Mouse (Mus musculus) spleen, adult 12 weeks (tissue): ENCODE results near the gene Akr1b10.
"Not testable (repeated sequence)": the region's sequence is repeated elsewhere in the genome, so short reads cannot be mapped to it uniquely, and the experiment has no call there.

Experiments used
- DNase-seq: peaks from one replicate; pipeline ENCODE4 v3.0.0; 2022; ENCODE audit warnings: low spot score

Akr1b10 gene

DNA sequence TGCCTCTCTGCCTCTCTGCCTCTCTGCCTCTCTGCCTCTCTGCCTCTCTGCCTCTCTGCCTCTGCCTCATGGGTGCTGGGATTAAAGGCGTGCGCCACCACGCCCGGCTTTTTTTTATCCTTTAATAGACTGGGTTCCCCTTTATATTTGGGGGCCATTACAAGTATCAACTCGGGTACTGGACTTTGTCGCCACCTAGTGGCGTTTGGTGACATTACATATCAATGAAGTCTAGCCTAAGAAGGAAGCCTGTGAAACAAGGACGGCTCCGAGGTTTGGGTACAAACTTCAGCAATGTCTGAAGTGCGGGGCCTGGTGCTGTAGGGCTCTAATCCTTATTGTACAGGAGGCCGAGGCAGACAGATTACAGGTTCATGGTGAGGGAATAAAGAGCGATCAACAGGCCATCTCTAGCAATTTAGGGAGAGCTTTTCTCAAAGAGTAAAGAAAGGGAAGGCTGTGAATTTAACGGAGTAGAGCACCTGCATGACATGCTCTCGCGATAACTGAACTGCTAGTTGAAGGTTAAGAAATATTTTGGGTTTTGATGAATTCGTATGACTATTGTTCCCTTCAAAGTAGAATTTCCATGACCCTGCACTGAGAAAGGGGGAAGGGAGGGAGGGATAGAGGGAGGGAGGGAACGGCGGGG lies 12.2 kb upstream of the Akr1b10 start:
- peak; percentile 63 for DNase-seq

DNA sequence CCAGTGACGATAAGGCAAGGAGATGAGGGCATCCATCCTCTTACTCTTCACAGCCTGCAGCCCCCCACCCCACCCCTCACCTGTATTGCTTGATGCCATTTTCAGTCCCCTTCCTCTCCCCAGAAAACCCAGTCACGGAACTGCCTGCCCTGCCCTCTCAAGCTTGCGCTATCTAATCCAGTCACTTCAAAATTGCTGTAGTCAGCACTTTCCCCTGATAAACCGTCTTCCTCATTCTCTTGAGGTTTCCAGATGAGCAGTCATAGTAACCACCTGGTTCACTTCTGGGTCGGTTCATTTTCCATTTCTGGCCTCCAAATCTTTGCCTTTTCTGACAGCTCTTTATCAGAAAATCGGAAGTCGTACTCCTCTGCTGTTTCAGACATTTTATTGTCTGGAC lies 10.2 kb upstream of the Akr1b10 start:
- no peak for DNase-seq

DNA sequence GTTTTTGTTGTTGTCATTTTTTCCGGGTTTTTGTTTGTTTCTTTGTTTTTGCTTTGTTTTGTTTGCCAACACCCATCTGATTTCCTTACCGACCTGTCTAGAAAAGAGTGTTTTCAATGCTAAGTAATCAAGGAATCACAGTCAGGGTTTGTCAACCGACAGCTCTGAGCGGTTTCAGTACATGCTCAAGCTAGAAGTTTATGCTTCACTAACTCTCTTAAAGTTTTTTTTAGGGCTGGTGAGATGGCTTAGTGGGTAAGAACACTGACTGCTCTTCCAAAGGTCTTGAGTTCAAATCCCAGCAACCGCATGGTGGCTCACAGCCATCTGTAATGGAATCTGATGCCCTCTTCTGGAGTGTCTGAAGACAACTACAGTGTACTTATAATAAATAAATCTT lies 8.1 kb upstream of the Akr1b10 start:
- DNase-seq = not testable (repeated sequence)

DNA sequence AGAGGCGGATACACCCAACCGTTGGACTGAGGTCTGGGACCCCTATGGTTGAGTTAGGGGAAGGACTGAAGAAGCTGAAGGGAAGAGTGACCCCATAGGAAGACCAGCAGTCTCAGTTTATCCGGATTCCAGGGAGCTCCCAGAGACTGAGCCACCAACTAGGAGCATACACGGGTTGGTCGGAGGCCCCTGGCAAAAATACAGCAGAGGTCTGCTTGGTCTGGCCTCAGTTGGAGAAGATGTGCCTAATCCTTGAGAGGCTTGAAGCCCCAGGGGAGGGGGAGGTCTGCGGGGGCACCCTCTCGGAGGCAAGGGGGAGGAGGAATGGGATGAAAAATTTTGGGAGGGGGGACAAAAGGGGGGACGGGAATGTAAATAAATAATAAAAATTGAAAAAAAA lies 617 bp upstream of the Akr1b10 start:
- DNase-seq = no peak

DNA sequence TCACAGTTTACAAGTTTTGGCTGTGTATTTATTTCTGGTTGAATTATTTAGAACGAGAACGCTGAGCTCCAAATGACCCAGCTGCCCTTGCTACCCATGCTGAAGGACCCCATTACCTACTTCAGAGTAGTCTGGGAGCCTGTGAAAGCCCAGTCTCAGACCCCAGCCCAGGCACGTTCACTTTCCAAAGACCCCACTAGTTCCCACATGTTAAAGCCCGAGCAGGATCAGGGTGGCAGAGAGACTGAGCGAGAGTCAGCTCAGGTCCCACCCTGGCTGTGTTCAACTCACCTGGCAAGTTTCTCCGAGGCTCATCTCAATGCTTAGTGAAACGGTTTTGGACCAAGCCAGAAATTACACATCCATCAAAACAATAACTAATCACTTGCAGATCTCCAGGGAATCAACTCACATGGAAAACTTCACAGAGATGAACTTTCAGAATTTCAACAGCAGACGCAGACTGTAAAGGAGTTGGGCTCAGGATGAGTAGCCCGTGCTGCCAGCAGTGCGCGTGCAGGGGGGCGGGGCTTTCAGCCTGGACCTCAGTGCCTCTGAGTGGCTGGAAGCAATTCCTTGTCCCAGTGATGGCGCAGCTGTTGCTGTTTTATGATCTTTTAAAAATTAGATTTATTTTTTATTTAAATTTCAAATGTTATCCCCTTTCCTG lies 818 bp downstream of the Akr1b10 start:
- no peak for DNase-seq

DNA sequence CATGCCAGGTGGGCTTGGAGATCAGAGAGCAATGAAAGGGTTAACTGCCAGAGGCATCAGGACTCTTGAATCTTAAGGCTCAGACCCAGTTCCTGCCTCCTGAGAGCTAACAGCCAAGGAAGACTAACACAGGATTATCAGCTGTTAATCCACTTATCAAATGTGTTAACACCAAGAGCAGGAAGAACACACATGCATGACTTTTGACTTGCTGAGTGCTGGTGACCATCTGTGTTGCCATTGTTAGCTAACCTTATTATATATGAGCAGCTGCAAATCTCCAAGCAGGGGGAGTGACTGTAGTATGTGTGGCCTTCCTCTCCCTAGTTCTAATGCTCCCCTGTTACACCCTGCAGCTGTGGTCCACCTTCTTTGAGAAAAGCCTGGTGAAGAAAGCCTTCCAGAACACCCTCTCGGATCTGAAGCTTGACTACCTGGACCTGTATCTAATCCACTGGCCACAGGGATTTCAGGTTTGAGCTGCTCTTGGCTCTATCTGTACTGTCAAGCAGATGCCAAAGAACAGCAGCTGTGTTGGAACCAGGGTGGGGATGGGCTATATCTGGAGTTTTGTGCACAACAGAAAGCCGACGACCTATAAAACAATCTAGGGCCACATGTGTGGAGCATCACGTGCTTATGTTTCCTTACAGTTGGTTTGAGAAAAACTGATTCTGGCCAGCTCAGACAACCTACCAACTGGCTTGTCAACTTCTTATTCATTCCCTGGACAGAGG lies 4.6 kb downstream of the Akr1b10 start:
- DNase-seq = no peak

DNA sequence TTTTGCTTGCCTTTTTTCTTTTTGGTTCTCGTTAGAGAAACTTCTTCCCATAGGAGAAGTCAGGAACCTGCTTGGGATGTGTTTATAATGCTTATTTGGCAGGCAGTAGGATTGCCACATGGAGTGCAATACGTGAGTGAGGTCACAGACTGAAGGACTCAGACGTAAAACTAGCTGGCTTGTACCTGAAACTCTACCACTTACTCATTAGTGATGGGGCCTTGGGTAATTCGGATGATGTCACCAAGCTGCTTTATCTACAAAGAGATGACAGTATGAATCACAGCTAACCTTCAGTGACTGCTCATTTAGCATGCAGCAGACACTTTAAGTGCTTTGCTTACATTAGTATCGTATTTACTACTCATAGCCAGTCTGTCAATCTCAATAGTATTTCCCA lies 11.9 kb downstream of the Akr1b10 start:
- no peak for DNase-seq

DNA sequence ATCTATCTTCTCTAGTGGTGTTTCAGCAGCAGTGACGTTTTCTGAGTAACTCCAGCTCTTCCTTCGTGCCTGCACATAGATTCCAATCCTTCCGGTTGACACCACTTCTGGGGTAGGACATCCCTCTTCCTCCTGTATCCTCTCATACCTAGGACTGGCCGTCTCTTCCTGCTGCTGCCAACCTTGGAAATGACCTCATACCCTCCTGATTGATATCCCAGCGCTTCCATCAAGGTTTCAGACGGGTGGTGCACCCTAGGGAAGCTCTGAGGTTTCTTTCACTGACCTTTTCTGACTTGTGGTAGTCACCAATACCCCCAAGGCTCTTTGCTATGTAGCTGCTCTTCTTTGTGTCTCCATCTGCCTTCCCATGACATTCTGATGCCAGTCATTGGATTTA lies 14.4 kb downstream of the Akr1b10 start:
- DNase-seq = no peak

DNA sequence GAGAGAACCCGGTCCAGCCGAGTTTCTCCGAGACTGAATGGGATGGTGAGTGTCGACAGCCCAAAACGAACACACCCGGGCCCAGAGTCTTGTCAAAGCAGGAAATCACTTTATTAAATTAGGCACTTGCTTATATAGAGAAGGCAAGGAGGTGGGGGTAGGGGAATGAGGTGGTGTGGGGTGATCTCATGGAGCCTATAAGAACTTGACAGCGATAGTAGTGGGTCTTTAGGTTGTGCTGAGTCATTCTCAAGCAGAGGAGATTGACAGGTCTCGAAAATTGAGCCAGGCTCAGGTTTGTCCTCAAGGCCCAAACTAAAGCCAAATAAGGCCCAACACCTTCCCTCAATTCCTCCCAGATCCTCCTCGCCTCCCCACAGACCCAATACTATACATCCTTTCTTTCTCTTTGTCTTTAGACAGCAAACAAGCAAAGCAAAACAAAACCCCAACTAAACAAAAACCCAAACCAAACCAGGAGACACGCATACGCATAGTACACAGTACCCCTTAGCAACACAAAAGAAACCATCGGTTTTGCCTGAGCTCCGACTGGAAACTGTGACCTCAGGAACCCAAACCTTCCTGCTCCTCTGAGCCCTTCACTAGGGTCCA lies 15.7 kb downstream of the Akr1b10 start:
- no peak for DNase-seq

DNA sequence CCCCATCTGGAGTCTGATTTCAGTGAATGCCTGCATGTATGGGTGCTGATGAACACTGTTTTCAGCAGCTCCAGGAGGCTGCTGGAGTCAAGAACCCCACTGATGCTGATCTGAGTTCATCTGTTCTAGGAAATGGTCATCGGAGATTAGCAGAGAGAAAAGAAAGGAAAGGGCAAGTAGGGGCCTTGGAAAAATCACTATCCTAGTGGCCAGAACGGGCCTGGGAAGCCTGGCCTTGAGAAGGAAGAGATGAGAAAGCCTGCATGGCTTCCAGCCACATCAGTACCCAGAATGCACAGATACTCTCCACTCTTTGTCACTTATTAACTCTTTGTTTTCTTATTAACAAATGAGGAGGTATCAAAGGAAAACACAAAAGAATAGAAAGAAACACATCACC lies 16.7 kb downstream of the Akr1b10 start:
- no peak for DNase-seq

DNA sequence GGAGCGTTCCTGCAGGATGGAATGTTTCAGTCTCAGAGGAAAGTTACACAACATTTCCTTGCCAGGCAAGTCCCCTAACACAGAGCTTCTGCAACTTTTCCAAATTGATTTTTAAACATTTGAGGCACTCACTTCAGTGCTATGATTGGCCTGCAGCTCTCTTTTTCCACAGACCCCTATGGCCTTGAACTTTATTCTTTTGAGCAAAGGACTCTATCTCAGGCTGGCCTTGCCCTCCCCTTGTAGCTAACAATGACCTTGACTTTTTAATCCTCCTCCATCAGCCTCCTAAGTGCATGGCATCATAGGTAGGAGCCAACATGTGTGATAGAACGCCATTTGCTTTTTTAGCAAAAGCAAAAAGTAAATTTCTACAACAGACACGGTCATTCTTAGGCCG lies 22.7 kb downstream of the Akr1b10 start:
- DNase-seq = no peak

DNA sequence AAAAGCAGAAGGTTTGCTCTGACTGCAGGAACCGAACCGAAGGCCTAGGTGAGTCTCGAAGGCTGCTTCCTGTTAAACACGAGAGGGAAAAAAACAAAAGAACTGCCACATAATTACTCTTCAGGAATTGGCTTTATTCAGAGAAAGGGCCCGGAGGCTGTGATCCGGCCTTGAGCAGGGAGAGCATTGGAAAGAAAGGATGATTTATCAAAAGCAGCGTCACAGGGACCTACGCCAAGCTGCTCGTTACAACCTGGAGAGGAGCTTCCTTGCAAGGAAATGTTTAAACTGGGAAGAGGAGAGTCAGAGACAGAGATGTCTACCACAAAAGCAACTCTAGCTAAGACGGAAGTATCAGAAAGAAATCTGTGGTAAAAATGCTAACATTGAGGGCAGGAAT lies 23.4 kb downstream of the Akr1b10 start:
- DNase-seq = no peak

DNA sequence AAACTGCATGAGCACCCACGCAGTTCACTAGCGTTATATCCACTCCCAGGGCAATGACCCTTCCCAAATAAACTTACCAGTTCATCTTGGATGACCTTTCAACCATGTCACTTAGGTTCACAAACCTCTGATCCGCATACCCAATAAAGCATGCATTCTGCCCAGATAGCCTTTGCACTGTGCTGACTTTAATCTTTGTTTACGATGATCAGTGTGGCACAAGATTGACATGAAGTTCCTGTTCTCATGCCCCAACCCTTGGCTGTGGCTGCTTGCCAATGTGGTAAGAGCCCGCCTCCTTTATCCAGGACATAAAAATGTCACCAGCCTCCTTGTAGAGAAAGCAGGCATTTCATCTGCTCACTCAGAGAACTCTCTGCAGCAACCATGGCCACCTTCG lies 28.0 kb downstream of the Akr1b10 start, which contains the start of gene Akr1b7:
Gene Akr1b7 (plus strand): TSS at position 312 of the 400 bp plus-strand sequence.
- no peak for DNase-seq

DNA sequence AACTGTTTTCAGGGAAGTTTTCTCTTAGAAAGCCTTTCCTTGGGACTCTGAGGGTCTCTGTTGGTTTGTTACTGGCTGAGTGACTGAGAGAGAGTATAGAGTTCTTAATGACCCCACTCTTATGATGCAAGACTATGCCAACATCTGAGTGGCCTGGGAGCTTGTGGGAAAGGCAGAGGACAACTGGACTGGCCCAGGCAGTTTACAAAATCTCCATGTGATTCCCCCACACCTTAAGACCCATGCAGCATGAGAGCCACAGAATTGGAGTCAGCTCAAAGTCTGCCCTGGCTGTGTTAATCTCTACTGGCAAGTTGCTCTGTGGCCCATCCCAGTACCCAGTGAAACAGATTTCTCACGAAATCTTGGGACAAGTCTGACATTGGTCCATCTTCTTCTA lies 28.7 kb downstream of the Akr1b10 start:
- no peak for DNase-seq

DNA sequence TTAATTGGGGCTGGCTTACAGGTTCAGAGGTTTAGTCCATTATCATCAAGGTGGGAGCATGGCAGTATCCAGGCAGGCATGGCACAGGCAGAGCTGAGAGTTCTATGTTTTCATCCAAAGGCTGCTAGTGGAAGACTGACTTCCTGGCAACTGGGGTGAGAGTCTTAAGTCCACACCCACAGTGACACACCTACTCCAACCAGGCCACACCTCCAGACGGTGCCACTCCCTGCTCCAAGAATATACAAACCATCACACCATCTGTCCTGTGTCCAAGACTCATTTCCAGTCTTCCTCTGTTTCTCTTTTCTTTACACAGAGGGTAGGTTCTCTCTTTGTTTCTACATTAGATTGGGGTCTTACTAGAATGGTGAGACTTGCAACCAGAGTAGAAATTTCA lies 29.4 kb downstream of the Akr1b10 start:
- not testable (repeated sequence) for DNase-seq

DNA sequence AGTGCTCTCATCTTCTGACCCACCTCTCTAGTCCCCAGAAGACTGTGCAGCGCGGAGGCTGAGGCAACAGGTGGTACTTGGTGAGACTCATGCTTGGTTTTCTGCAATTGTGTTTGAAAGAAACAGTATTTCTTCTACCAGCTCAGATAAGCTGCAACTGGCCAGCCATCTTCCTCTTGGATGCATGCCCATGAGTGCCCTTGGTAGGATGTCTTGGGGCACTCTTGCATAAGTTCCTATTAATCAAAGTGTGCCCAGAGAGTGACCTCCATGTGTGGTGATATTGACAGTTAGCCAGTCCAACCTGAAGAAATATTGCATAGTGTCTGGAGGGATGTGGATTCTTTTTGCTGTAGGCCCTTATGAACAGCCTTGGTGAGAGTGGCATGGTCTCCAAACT lies 32.5 kb downstream of the Akr1b10 start:
- DNase-seq = no peak

DNA sequence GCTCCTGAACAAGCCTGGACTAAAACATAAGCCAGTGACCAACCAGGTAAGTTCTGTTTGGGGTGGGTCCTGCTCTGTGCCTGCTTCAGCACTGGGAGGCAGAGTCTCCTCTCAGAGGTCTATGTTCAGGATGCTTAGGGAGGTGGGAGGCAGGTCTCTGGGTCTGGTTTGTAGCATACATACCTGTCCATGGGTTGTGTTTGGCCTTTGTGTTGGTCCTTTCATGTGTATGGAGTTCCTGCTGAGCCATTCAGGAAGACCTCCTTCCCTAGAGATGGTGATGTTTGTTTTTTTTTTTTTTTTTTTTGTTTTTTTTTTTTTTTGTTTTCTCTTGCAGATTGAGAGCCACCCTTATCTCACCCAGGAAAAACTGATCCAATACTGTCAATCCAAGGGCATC lies 35.1 kb downstream of the Akr1b10 start:
- no peak for DNase-seq

DNA sequence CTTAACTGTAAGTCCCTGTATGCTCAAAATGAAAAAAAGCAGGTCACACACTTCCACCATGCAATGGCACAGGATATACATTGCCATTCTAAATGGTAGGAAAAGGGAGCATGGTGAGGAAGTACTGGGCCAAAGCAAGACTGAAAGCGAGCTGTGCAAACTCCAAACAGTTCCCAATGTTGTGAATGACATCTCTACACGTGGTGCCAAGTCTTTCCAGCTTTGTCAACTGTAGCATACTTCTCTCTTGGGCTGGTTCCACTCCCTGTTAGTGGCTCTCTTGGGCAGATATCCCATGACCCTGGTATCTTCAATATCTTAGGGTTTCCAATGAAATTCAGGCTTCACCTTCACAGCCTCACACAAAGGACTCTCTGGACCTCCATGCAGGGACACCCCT lies 55.0 kb downstream of the Akr1b10 start:
- DNase-seq = no peak

DNA sequence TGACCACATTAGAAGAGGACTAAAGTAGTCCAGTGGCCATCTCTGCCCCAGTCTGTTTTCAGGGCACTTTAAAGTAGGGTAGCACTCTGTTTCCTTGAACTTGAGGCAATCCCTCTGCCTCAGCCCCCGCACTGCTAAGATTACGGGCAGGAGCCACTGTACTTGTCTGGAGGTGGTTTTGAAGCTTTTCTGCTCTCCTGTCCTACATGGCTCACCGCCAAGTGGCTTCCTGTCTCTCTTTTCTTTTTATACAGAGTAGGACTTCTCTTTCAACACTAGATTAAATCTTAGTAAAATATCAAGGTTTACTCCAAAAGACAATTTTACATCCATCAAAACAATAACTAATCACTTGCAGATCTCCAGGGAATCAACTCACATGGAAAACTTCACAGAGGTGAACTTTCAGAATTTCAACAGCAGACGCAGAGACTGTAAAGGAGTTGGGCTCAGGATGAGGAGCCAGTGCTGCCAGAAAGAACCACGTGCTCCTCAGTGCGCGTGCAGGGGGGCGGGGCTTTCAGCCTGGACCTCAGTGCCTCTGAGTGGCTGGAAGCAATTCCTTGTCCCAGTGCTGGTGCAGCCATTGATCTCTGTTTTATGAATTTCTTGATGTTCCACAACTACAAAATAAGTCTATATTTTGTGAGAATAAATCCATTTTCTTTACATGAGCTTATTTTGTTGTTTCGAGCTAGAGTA lies 57.7 kb downstream of the Akr1b10 start:
- DNase-seq = no peak

DNA sequence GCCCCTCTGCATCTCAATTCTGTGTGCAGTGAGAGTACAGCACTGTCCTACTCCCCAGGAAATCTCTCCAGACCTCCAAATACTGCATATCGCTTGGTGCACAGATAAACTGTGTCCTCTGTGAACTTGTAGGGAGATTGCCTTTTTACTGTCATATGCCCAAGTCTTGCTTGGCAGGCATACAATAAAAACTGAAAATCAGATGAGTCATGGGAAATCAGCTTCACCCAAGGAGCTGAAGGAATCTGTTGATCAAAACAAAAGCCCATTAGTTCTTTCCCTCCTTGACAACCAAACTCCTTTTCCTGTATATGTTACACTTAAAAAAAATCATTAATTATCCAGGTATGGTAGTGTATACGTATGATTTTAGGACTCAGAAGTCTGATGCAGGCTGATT lies 59.8 kb downstream of the Akr1b10 start:
- DNase-seq = no peak
